Mouse (Mus musculus) testis, adult 2 months (tissue): ENCODE data around the gene Dst.

Experiments used
- CTCF ChIP-seq: fragments of 200-500 bp; IDR thresholded peaks from 2 replicates; pipeline ENCODE4 v1.5.1; 2012; ENCODE audit warnings: low read depth, mild to moderate bottlenecking, inconsistent platforms, low read length, moderate library complexity; ENCODE audit not compliant: control insufficient read depth, insufficient read depth, insufficient replicate concordance
- POLR2A ChIP-seq: fragments of 200-500 bp; IDR thresholded peaks from 2 replicates; pipeline ENCODE4 v1.6.1; 2012; ENCODE audit warnings: low read depth, mild to moderate bottlenecking, inconsistent platforms, low read length, moderate library complexity; ENCODE audit not compliant: control insufficient read depth

DNA sequence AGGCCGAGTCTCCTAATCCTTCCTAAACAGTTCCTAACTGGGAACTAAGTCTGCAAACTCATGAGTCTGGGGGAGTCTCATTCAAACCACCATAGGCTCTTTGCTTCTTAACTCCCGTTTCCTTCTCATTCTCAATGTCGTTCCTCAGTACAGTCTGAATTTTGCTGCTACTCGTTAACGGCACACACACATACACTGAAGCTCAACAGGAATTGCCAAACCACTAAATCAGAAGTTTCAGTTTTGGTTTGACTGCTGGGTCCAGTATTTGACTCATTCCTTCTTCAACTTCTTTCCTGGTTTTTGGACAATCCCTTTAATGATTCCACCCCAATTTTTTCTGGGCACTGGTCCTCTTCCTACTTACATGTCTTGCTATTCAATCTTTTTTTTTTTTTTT is 8.5 kb downstream of the Dst start:
- no peak for TF ChIP-seq CTCF
- TF ChIP-seq POLR2A: no peak
